Mouse (Mus musculus) C2C12 (cell line): Measurements from ENCODE around the gene Nomo1. TPM values are rescaled to one million over a fixed set of nuclear protein-coding genes. Genes with fewer than 3 reads are reported as not detected.

ENCODE experiments used
- H3K27me3 ChIP-seq: one replicate; pipeline ENCODE4 v1.6.1; 2011; ENCODE audit not compliant: control insufficient read depth, insufficient read depth, insufficient read length
- H3K36me3 ChIP-seq: one replicate; pipeline ENCODE4 v1.6.1; 2011; ENCODE audit not compliant: control insufficient read depth, insufficient read depth
- H3K4me3 ChIP-seq: one replicate; pipeline ENCODE4 v1.5.1; 2011; ENCODE audit warnings: mild to moderate bottlenecking, control low read depth; ENCODE audit not compliant: poor library complexity, insufficient read depth, severe bottlenecking
- H3K79me2 ChIP-seq: one replicate; pipeline ENCODE4 v1.6.1; 2011; ENCODE audit not compliant: control insufficient read depth, insufficient read depth
- H3K79me3 ChIP-seq: one replicate; pipeline ENCODE4 v1.6.1; 2011; ENCODE audit warnings: low read depth, control low read depth
- H3ac ChIP-seq: one replicate; pipeline ENCODE3; 2011; ENCODE audit warnings: low read depth; ENCODE audit not compliant: control insufficient read depth, insufficient read length
- CEBPB ChIP-seq: IDR thresholded peaks from one replicate; pipeline ENCODE4 v1.6.1; 2011; ENCODE audit warnings: low read depth, mild to moderate bottlenecking, control low read depth, moderate library complexity
- CTCF ChIP-seq: IDR thresholded peaks from one replicate; pipeline ENCODE4 v1.5.1; 2011; ENCODE audit not compliant: control insufficient read depth, insufficient read depth, insufficient read length
- FOSL1 ChIP-seq: IDR thresholded peaks from one replicate; pipeline ENCODE4 v1.8.0; 2011; ENCODE audit warnings: mild to moderate bottlenecking, low read length; ENCODE audit not compliant: poor library complexity, insufficient read depth, severe bottlenecking
- MAX ChIP-seq: IDR thresholded peaks from one replicate; pipeline ENCODE4 v1.6.1; 2011; ENCODE audit warnings: mild to moderate bottlenecking, control low read depth
- MYOD1 ChIP-seq: IDR thresholded peaks from one replicate; pipeline ENCODE4 v1.6.1; 2011; ENCODE audit warnings: low read depth; ENCODE audit not compliant: control insufficient read depth, insufficient read length
- MYOG ChIP-seq: IDR thresholded peaks from one replicate; pipeline ENCODE4 v1.6.1; 2011; ENCODE audit not compliant: control insufficient read depth, insufficient read length; ENCODE audit errors: extremely low read depth
- USF1 ChIP-seq: IDR thresholded peaks from one replicate; pipeline ENCODE4 v1.6.1; 2011; ENCODE audit warnings: low read depth, mild to moderate bottlenecking, control low read depth, moderate library complexity
- polyA plus RNA-seq: library from polyadenylated mRNA; unstranded; fragments of >200 nt; fragmentation: generic; extraction: Trizol; gene quantifications from one replicate; pipeline ENCODE4 v1.2.1, GENCODE M21; 2012; ENCODE audit warnings: missing spikeins

The Nomo1 gene
- polyA plus RNA-seq, 1 experiment, result 67.6 TPM

DNA sequence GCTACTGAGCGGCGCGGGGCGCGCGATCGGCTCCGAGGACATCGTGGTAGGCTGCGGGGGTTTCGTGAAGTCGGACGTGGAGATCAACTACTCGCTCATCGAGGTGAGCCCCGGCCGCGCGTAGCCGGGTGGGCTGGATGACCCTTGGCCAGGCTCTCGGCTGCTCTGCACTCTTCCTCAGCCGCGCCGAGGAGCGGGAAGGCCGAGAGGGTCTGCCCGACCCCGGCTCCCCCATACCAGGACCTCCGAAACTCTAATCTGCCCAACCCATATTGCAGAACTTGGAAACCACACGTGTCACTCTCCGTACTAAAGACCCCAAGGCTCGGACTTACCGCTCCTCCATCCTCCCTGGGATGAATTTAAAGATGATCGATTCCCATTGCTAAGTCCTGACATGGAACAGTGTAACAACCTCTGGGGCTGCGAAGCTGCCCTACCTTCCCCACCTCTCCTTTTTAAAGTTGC, 406 bp downstream of the Nomo1 start:
- TF ChIP-seq CEBPB, result no peak
- no peak for TF ChIP-seq MYOD1
- no peak for TF ChIP-seq CTCF
- no peak for TF ChIP-seq MYOG
- no peak for TF ChIP-seq USF1
- TF ChIP-seq MAX, result no peak
- no peak for TF ChIP-seq FOSL1
- Histone ChIP-seq H3ac (peak overlapping the region; percentile 92), H3K79me3 (peaks cover 8% of the 10 kb centered on the region), H3K36me3 (no peaks in the 10 kb centered on the region), H3K79me2 (peaks cover 11% of the 10 kb centered on the region), H3K27me3 (no peaks in the 10 kb centered on the region), H3K4me3 (peak overlapping the region; percentile 79)

DNA sequence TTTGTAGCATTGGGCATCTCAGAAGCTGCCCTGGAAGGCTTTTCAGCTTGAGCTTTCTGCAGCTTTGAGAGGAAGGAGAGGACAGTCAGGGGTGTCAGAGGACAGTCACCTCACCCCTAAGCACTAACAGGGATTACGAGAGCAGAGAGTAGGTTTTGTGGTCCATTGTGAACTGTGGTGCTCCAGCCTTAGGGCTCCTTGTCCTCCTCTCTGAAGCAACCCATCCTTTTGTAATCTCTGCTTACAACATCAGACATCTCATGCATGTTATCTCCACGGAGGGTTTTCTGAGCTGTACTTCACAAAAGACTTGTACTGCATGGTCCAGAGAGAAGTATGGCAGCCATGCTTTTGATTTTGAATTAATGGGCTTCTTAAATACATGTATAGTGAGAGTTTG, 1.5 kb downstream of the Nomo1 start:
- no peak overlapping the region for H3ac ChIP-seq
- no peak overlapping the region for H3K4me3 ChIP-seq
- no peaks in the 10 kb centered on the region for H3K27me3 ChIP-seq
- peaks cover 8% of the 10 kb centered on the region for H3K79me3 ChIP-seq
- TF ChIP-seq FOSL1 (no peak), MAX (no peak), MYOG (no peak), CEBPB (no peak), USF1 (no peak), MYOD1 (no peak), CTCF (no peak)
- peaks cover 11% of the 10 kb centered on the region for H3K79me2 ChIP-seq
- H3K36me3 ChIP-seq, result no peaks in the 10 kb centered on the region

DNA sequence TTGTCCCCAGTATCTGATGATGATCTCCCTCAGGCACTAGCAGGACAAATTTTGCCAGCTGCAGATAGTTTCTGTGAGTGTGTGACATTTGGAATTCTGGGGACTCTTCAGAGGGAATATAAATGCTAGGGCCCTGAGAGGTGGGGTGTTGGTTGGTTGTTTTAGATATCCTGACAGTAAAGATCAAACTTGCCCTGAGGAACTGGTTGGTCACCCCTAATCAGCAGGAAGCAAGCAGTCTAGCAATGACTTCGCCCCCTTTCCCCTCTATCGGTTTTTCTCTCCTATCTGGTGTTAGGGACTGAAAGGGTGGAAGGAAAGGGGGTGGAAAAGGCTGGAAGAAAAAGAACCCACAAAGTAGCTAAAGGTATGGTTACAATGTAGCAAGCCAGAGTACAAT, 2.0 kb downstream of the Nomo1 start:
- no peak for TF ChIP-seq CEBPB
- TF ChIP-seq MYOD1, result no peak
- no peak for TF ChIP-seq CTCF
- no peak for TF ChIP-seq MAX
- TF ChIP-seq MYOG, result no peak
- no peak for TF ChIP-seq USF1
- no peak for TF ChIP-seq FOSL1
- no peaks in the 10 kb centered on the region for H3K36me3 ChIP-seq
- H3K4me3 ChIP-seq, result no peak overlapping the region
- H3K27me3 ChIP-seq, result no peaks in the 10 kb centered on the region
- H3K79me3 ChIP-seq, result peaks cover 8% of the 10 kb centered on the region
- peaks cover 11% of the 10 kb centered on the region for H3K79me2 ChIP-seq
- H3ac ChIP-seq, result no peak overlapping the region

DNA sequence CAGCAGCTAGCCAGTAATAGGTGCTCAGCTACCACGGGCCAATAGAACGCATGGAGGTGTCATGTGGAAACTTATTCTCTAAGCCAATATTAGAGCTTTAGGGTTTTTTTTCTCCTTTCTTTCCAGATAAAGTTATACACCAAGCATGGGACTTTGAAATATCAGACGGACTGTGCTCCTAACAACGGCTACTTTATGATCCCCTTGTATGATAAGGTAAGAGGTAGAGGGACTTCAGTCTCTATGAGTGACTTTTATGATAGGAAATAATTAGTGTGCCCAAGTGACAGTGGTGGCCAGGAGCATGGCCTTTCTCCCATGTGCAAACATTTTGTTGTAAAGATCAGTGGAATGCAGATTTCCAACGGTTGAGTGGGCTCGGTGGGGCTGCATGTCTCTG, 3.9 kb downstream of the Nomo1 start:
- Histone ChIP-seq H3K79me2 (peaks cover 11% of the 10 kb centered on the region), H3K4me3 (no peak overlapping the region), H3ac (no peak overlapping the region), H3K79me3 (peaks cover 8% of the 10 kb centered on the region), H3K36me3 (no peaks in the 10 kb centered on the region), H3K27me3 (no peaks in the 10 kb centered on the region)
- no peak for TF ChIP-seq MYOG
- TF ChIP-seq MYOD1, result no peak
- TF ChIP-seq CTCF, result no peak
- TF ChIP-seq CEBPB, result no peak
- no peak for TF ChIP-seq MAX
- TF ChIP-seq USF1, result no peak
- no peak for TF ChIP-seq FOSL1

DNA sequence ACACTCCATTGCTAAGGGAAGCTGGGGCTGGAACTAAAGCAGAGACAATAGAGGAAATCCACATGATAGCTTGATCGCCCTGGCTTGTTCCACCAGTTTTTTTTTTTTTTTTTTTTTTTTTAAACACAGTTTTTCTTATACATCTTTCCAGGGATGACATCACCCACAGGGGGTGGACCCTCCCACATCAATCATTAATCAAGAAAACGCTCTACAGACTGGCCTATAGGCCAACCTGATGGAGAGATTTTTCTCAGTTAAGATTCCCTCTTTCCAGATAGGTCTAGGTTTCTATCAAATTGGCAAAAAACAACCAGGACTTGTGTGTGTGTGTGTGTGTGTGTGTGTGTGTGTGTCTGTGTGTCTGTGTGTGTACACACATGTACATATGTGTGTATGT, 6.4 kb downstream of the Nomo1 start:
- Histone ChIP-seq H3K79me2 (peaks cover under 1% of the 10 kb centered on the region), H3K4me3 (no peak overlapping the region), H3K27me3 (no peaks in the 10 kb centered on the region), H3K79me3 (no peaks in the 10 kb centered on the region), H3ac (no peak overlapping the region), H3K36me3 (peaks cover 2% of the 10 kb centered on the region)
- TF ChIP-seq FOSL1 (no peak), MYOG (no peak), MYOD1 (no peak), CEBPB (no peak), CTCF (no peak), USF1 (no peak), MAX (no peak)

DNA sequence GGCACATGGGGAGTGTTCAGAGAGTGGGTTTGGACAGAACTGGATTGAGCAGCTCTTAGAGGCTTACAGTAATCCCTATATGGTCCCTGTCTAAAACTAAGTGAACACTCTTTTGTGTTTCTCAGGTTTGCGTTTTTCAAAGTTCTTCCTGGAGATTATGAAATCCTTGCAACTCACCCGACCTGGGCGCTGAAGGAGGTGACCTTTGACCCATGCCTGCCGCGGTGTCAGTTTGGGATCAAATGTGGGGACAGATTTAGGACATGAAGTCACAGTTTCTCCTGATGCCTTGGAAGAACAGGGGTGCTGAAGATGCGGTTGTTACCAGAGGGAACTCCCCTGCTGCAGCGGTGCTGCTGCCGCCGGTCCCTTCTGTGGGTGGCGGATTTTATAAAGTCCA, 10.6 kb downstream of the Nomo1 start:
- Histone ChIP-seq H3K27me3 (no peaks in the 10 kb centered on the region), H3ac (no peak overlapping the region), H3K36me3 (peaks cover 5% of the 10 kb centered on the region), H3K4me3 (no peak overlapping the region), H3K79me2 (no peaks in the 10 kb centered on the region), H3K79me3 (no peaks in the 10 kb centered on the region)
- TF ChIP-seq CEBPB, result no peak
- no peak for TF ChIP-seq USF1
- no peak for TF ChIP-seq FOSL1
- no peak for TF ChIP-seq MYOG
- TF ChIP-seq MAX, result no peak
- TF ChIP-seq CTCF, result no peak
- TF ChIP-seq MYOD1, result no peak
